Mouse (Mus musculus) lung, adult 2 months (tissue): Measurements from ENCODE around the gene Ankrd2.

ENCODE experiments used
- CTCF ChIP-seq: fragments of 200-500 bp; IDR thresholded peaks from 2 replicates; pipeline ENCODE4 v1.5.1; 2011; ENCODE audit warnings: mild to moderate bottlenecking, low read length, control low read depth; ENCODE audit not compliant: insufficient read depth
- POLR2A ChIP-seq: fragments of 200-500 bp; IDR thresholded peaks from 2 replicates; pipeline ENCODE4 v1.6.1; 2011; ENCODE audit warnings: low read depth, mild to moderate bottlenecking, control low read depth, low read length, borderline replicate concordance; ENCODE audit errors: extremely low read depth

- TF ChIP-seq CTCF (no peak), POLR2A (no peak)
Measured at GRCm38 (mm10) chr19:42033611-42034010, 2.2 kb upstream of the Ankrd2 start.
